Mouse (Mus musculus) adrenal gland, postnatal 36 days (tissue): Measurements from ENCODE around the gene Fbp1. TPM values are rescaled to one million over a fixed set of nuclear protein-coding genes. Genes with fewer than 3 reads are reported as not detected.
A peak's percentile ranks its signal among the peaks of the same experiment; 100 is the strongest.
"Not testable (repeated sequence)": the region's sequence is repeated elsewhere in the genome, so short reads cannot be mapped to it uniquely, and the experiment has no call there.

Experiments
- DNase-seq, 2 experiments: peaks; one replicate each; pipeline ENCODE4 v3.0.0; 2021; ENCODE audit warnings: mixed read lengths in 1 of 2
- total RNA-seq, 2 experiments: library from RNA; stranded (reverse); gene quantifications; 2 replicates each; pipeline ENCODE4 v1.2.3; 2021

Fbp1 gene
- total RNA-seq, 2 experiments from 2014 or later, result 1.3 to 1.4 TPM

- no peak for DNase-seq
Observed at GRCm38 (mm10) chr13:62884536-62884935, 3.5 kb downstream of the Fbp1 start.

DNA sequence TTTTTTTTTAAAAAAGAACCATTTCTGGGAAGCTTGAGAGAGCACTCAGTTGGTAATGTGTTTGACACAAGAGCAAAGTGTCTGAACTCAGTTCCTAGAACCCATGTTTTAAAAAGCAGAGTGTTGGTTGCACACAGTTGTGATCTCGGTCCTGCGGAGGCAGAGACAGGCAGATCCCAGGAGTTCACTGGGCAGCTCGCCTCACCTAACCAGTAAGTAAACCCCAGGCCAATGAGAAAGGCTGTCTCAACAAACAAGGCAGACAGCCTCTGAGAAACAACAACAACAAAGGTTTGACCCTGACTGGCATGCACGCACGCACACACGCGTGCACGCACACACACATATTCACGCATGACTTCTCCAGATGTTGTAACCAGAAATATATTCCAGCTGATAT lies 4.2 kb downstream of the Fbp1 start:
- no peak for DNase-seq

DNA sequence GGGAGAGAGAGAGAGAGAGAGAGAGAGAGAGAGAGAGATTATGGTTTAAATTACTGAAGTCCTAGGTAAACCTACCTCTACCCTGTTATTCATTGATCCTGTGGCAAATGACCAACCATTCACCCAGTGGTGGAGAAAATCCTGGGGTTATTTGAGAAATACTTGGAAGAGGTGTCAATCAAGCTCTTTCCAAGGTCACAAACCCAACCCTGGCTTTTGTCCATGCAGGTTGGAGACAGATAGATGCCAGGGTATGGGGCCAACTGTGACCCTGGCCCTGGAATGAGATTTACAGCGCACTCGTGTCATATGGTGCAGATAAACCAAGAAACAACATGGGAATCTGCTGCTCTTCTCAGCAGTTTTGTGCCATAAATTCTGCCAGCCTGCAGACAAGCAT lies 4.6 kb downstream of the Fbp1 start:
- no peak for DNase-seq

DNA sequence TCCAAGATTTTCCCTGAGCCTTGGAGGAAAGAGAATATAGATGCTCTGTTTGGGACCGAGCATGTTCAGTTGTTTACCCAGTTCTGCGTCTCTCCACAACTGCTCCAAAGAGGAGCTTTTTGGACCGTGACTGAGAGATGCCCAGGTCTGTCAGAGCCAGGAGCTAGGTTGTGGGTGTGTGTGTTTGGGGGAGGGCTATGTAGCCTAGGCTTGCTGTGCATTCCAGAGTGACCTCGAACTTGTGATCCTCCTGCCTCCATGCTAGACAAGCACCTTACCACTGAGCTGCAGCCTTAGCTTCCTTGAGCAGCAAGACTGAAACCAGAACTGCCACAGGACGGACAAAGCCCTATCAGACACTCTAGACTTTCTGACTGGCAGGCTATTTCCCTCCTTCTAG lies 5.2 kb downstream of the Fbp1 start:
- DNase-seq, result no peak

DNA sequence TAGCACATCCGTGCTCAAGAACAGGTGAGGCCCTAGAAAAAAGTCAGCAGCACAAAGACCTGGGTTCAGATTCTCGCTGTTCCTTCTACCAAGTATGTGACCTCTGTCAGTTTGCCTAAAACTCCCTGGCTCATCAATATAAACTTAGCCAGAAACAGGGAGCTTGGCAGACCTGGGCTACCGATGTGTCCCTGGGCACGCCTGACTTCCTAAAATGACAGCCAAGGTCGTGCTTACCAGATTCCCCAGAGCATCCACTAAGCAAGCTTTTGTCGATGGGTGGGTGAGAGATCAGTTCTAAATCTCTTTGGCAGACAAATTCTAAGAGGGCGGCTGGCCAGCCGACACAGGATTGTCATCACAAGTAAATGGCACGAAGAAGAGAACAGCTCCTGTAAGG lies 6.7 kb downstream of the Fbp1 start:
- peak in 1 of 2 experiments; percentile 25 for DNase-seq

GRCm38 (mm10) chr13:62879831-62880615 lies 8.1 kb downstream of the Fbp1 start:
- DNase-seq, result peak in 1 of 2 experiments; percentile 18

DNA sequence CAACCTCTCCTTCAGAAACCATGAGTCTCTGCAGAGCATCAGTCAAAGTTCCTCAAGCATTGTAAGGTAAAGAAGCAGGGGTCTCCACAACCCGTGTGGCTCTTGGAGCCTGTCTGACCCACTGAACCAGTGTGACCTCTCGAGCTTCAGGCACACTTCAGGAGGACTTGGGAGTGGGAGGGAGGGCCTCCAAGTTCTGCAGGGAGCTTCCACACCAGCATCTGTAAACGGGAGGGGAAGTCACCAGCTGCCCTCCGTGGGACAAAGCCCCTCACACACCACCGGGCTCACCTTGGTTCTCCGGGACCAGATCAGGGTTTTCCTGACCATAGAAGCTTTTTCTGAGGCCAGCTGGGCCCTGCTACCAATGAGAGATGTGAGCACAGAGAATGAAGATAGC lies 8.7 kb downstream of the Fbp1 start:
- DNase-seq, result no peak

DNA sequence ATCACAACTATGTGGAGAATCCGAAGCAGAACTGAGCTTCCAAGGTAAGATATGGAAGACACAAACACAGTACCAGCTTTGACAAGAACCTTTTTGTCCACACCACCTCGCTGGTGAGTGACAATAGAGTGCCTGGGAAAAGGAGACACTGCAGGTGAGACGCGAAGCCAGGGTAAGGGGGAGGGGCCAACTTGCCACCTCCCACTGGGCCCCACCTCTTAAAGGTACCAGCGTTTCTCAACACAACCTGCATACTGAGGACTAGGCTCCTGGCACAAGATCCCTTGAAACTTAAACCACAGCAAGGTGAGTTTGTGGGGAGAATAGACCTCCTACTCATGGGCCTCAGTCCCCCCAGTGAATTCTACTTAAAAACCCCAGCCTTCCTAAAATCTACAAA lies 10.8 kb downstream of the Fbp1 start:
- no peak for DNase-seq

DNA sequence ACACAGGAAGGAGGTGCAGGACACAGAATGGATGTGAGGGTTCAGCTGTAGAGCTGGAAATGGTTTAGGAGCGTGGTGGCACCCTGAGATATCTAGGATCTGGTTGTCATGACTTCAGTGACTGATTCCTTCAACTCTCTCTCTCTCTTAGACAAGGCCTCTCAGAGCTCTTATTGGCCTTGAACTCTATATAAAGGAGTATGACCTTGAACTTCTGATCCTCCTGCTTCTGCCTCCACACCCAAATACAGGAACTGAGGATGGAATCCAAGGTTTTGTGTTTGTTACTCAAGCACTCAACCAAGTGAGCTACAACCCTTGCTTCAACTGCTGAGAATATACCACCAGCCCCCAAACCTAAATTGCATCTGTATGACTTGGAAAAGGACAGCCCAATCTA lies 12.0 kb downstream of the Fbp1 start:
- DNase-seq, result no peak

GRCm38 (mm10) chr13:62872252-62872651 lies 15.8 kb downstream of the Fbp1 start:
- no peak for DNase-seq

- DNase-seq, result no peak
Observed at GRCm38 (mm10) chr13:62870605-62871004, 17.5 kb downstream of the Fbp1 start.

- DNase-seq, result no peak
Observed at GRCm38 (mm10) chr13:62866817-62867216, 21.3 kb downstream of the Fbp1 start.

DNA sequence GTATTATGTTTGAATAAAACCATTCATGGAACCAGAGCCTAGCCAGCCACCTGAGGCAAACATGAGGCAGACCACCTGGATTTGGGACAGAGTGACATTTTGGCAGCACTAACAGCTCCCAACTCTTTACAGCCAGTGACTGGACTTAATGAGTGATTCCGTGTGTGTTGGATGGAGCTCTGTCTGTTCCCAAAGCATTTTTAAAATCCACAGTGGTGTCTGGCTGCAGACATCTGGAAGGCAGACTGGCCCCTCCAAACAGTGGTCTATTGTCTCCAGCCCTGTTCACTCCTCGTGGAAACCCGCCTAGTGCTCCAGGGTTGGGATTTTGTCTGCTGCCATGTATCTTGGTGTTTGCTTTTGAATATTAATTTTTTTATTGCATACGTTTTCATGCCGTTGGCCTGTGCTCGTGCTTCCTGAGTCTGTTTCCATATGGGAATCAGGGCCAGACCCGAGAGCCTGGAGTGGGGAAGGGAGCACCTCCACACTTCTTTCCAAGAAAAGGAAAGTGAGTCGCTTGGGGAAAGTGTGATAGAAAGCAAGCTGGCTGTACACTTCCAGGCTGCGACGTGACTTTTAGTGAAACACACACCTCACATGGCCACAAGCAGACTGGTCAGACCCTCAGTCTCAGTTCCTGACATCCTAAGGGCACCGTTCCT lies 22.3 kb downstream of the Fbp1 start:
- DNase-seq, result no peak

- no peak for DNase-seq
Observed at GRCm38 (mm10) chr13:62863771-62864170, 24.3 kb downstream of the Fbp1 start.

GRCm38 (mm10) chr13:62862875-62863274 lies 25.2 kb downstream of the Fbp1 start:
- DNase-seq, result no peak

DNA sequence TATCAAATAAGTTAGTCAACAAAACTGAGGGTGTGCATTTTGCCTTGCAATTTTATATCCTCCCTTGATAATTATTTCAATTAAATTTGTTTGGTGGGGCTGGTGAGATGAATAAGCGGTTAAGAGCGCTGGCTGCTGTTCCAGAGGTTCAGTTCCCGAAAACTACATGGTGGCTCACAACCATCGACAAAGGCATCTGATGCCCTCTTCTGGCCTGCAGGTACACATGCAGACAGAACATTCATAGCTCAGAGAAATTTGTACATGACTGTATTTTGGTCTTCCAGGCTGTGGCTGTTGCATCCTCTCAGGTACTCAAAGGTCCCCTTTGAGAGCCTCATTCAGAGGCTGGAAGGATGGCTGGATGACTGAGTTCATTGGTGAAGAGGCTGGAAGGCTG lies 28.0 kb downstream of the Fbp1 start:
- DNase-seq, result no peak

GRCm38 (mm10) chr13:62859251-62859650 lies 28.8 kb downstream of the Fbp1 start:
- not testable (repeated sequence) for DNase-seq

DNA sequence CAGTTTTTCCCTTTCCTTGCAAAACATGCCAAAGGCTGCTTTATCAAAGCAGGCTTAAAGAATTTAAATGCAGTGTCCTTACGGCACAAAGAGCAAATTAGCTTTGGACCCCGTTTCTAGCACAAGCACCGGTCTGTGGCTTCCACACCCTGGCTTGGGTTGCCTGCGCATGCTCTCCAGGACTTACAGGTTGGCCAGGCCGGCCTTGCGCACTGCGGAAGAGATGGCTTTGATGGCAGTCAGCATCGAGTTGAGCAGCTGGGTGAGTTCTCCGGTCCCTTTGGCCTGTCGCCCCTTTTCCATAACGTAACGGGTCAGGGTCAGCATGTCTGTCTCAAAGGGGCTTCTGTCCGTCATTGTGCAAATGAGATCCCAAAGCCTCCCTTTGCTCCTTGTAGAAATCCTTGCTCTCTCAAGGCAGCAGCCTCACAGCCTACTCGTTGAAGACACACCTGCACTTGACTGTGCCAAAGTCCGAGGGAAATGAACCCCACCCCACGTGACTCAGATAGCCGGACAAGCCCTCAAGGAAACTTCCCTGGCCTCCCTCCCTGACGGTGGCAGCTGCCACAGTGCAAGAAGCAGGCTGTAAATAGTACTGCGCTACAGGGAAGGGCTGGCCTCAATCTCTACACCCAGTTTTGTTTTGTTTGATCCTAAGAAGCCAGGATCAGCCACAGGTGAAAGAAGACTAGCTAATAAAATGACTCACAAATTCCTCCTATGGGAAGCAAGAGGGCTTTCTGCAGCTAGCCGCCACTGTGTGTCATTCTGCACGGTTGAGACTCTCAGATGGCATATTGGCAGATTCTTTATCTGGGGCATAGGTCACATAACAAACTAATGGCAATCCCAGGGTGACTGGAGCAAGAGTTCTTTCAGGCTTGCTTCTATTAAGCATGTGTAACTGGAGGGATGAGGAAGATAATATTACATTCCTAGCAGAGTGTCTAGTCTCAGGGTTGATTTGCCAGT lies 29.9 kb downstream of the Fbp1 start, which contains the start of gene Fbp2:
Fbp2 (minus strand) TSS at position 482 of the 975 bp plus-strand sequence.
- DNase-seq, result no peak

DNA sequence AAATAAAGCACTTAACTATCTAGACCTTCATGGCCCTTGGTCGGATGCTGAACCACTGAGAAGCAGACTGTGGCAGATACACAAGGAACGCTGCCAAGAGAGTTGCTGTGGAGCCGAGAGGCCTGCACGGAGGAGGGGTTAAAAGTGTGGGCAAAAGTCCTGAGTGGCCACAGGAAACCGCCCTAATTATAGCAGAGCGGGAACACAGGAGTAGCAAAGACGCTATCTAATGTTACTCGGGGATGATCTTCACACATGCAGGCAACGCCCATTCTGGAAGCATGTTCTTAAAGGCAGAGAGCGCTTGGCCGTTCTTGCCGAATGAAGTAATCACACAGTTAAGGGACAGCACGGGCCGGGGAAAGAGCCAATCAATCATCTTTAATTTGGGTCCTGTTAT lies 31.2 kb downstream of the Fbp1 start:
- no peak for DNase-seq

GRCm38 (mm10) chr13:62856305-62856675 lies 31.8 kb downstream of the Fbp1 start:
- peak; percentile 79 to 81 for DNase-seq

DNA sequence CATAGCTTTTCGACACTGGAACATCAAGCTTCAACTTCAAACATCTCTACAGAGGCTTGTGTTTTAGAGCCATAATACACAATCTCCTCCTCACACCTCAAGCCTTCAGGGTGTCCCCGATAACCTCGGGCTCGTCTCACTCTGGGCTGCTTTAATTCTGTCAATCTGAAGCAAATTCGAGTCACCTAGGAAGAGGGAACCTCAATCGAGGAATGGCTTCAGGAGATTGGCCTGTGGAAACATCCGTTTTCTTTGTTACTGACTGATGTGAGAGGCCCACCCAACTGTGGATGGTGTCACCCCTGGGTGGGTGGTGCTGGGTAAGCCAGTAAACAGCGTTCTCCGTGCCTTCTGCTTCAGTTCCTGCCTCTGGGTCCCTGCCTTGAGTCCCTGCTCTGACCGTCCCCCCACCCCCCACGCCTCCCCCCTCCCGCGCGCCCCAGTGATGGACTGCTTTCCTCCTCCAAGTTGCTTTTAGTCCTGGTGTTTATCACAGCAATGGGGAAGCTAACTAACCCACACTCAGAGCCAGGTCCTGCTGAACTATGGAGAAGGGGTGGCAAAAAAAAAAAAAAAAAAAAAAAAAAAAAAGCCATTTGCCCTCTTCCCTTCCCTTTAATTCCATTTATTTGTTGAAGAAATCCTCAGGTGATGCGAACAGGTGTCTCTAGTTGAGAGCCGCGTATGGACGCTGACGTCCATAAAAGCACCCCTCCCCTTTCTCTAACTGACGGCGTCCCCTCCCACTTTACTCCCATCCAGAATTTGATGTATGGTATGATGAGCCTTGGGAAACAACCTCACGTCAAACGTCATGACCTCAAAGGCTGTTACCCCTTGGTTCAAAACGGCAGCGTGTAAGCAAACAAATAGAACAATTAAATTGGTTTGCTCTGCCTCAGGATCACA lies 32.4 kb downstream of the Fbp1 start:
- DNase-seq, result no peak
